Mouse (Mus musculus): ENCODE data around the gene Il17c.

- no peak for TF ChIP-seq CTCF (IDR thresholded peaks at IDR 0.05; ENCODE audit: extremely low read depth, insufficient read depth, low read length)
- TF ChIP-seq POLR2A (IDR thresholded peaks at IDR 0.05; ENCODE audit: extremely low read depth, insufficient read depth, low read length): no peak
These were observed 39.0 kb downstream of the Il17c start, which contains the start of gene Snai3 for GRCm38 (mm10) chr8:122460524-122461472.

Data from cortical plate, adult 2 months (tissue).